Mouse (Mus musculus) B cell, adult 67 days (primary cell): ENCODE data around the gene Dlec1. TPM values are rescaled to one million over a fixed set of nuclear protein-coding genes. Genes with fewer than 3 reads are reported as not detected.

ENCODE experiments used
- total RNA-seq, 2 experiments: library from RNA; stranded (reverse); gene quantifications; 4 replicates each; pipeline ENCODE4 v1.2.4; 2023

Gene Dlec1
- total RNA-seq, result under 1 TPM in 1 of 2 experiments, not detected in 1; 0.52 TPM

DNA sequence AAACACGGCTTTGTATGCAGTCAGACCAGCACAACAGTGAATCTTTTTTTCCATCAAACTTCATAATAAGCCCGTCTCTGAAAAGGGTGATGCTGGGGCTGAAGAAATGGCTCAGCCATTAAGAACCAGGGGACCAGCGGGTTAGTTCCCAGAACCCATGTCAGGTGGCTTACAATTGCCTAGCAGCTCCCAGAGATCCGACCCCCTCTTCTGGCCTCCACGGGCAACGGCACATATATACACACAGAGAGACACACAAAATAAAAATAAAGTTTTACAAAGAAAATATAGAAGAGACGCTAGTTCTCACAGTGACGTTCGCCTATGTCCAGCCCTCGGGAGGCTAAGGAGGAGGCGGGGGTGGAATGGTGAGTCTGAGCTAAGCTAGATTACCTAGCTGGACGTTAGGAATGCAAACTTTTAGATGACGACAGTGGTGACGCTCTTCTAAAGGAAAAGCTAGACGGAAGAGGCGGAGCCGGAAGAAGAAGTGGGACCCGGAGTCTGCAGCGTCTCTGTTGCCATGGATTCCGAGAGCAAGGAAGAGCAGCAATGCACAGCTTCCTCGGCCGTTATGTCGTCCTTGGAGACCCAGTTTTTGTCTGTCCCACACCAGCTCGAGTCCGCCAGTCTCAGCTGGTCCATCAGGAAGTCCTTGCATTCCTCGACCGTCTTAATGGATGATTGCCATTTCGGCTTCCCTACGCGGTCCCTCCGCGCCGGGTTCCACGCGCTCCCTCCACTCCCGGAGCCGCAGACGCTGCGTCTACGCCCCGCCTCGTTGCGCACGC lies at the start of gene Dlec1:
Gene Dlec1, plus strand, starts transcription at position 487 of the 791 bp plus-strand sequence.

DNA sequence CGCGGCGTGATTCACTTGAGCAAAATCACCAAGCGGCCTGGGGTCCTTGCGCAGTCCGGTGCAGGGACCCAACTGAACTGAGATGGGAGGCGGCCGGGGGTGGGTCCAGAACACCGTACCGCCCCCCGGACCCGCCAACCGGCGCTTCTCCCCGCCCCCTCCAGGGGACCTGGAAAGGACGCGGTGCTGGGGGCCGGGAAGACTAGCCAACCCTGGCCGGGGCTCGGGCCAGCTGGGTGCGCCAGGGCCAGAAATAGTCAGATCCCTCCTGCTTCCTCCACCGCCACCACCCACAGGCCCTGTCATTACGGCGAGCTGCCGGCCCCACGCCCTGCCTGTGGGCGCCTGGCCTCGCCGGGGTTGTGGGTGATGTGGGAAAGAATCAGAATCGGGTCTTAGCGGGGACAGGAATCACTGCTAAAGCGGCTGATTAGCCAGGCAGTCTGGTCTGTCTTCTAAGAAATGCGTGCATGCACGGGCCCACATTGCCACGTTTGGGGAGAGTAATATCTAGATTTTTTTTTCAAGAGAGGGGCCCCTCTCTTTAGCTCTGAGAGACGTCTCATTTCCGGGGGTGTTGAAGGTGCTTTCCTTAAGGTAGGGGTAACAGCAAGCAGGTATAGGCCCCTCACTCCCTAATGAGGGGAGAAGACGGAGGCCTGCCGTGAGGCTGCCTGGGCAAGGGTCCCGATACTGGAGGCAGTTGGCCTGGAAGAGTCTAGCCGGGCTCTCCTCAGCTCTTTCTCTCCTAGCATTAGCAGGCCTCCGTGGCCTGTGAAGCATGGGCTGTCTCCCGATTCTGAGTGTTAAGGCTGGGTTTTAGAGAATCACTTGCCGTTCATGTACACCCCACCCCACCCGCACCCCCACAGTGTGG lies 8.6 kb upstream of the Dlec1 start, which contains the start of gene Plcd1:
Gene Plcd1, minus strand, starts transcription at position 84 of the 877 bp plus-strand sequence.

DNA sequence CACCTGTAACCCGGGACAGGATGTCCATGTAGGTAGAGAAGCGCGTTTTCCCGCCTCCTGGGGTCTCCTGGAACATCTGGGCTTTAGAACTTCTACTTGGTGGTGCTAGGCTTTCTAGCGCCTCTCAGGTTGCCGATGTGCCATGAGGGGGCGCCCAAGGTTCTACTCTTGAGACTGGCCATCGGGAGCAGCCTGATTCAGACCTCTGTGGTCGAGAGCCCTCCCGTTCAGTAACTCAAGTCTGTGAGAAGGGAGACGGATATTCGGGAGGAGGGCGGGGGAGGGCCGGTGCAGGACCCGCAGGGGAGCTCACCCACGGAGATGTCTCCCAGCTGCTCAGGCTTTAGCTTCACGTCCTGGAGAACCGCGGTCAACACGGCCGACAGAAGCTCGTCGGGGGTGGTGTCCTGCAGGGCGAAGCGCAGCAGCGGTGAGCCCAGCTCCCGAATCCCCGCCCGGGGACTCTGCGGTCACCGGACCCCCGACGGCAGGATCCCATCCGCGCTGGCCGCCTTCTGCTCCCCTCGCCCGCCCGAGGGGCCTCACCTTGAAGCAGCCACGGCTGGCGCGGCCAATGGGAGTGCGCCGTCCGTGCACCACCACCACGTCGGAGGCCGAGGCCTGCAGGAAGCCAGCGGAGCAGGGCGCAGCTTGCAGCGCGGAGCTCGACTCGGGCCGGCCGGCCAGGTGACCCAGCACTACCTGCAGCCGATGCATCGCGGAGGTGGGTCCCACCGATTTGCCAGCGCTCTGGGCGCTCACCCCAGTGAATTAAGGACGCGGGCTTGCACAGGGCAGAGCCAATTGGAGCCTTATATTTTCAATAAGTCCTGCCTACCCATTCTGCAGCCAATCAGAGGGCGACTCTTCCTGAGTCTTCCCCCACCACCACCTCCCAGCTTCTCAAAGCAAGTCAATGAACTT lies 54.3 kb downstream of the Dlec1 start, which contains the start of gene Acaa1b:
Gene Acaa1b, minus strand, starts transcription at position 816 of the 924 bp plus-strand sequence.

DNA sequence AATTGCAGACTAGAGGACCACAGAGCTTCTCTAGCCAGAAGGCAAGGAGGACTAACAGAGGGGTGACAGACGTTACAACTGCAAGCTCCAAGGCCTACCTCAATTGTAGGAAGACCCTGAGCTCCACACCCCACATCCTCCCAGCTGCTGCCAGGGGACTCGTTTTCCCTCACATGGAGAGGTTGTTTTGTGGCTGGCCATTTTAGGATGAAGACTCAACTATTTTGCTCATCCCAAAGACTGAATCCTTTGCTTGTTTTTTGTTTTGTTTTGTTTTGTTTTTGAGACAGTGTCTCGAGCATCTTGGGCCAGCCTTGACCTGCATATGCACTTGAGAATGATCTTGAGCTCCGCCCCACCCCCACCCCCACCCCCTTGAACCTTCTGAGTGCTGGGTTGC lies 56.6 kb downstream of the Dlec1 start, which contains the start of gene Gm47289:
Gene Gm47289, plus strand, starts transcription at position 301 of the 400 bp plus-strand sequence.

Other genes with a start within 250 kb of the Dlec1 start
- gene Ctdspl, start 176.0 kb upstream of the Dlec1 start, total RNA-seq, result under 1 TPM in 1 of 2 experiments, not detected in 1; 0.23 TPM
- 1 to 10 TPM; 2.9 to 5.1 TPM for gene Vill, start 49.7 kb upstream of the Dlec1 start, total RNA-seq
- gene Plcd1, start 9.0 kb upstream of the Dlec1 start, total RNA-seq, result not detected
- 1 to 10 TPM in 1 of 2 experiments, under 1 TPM in 1; 0.46 to 1.2 TPM for gene Acaa1b, start 54.6 kb downstream of the Dlec1 start, total RNA-seq
- not detected for gene Gm47289, start 56.7 kb downstream of the Dlec1 start, total RNA-seq
- gene Slc22a13, start 106.6 kb downstream of the Dlec1 start, total RNA-seq, result not detected
- 10 to 100 TPM; 40.4 to 44.4 TPM for gene Oxsr1, start 219.9 kb downstream of the Dlec1 start, total RNA-seq
- 10 to 100 TPM; 52.8 to 60.8 TPM for gene Acaa1a, start 237.2 kb downstream of the Dlec1 start, total RNA-seq
- 10 to 100 TPM; 34.1 to 36.7 TPM for gene Myd88, start 238.9 kb downstream of the Dlec1 start, total RNA-seq